Mouse (Mus musculus): ENCODE measurements around the gene Amigo1. TPM values are rescaled to one million over a fixed set of nuclear protein-coding genes. Genes with fewer than 3 reads are reported as not detected.

Amigo1 gene
- polyA plus RNA-seq, 1 experiment from 2014 or later = 3.0 TPM

DNA sequence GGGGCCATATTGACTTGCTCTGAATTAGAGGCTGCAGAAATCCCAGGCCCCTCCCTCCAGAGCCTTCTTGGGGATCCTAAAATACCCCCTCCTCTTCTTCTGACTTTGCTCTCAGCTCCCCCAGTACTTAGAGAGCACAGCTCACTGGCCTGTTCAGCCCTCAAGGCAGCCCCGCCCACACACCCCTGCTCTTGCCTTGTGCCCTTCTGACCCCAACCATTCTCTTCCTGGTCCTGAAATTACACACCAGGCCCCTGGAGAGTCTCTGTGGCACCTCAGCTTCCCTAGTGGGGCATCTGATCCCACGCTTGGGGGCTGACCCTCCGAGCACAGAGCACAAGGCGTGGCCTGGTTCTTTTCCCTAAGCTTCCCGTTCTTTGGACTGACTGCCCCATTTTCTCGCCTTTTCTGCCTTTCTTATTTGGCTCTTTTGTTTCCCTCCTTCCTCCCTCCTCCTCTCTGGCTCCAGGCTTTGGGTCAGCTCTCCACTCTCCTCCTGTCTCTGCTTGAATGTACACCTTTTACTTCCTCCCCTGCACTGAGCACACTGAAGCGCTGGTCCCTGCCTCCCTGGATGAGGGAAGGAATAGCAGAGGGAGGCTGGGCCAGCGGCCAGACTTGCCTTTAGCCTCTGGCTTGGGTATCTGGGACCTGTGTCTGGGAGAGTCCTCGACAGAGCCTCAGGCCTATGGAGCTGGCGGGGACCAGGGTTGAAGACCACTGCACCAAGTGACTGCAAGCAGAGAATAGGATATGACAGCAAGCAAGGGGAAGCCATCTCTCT is 20.4 kb upstream of the Amigo1 start:
- peaks cover 53% of the 10 kb centered on the region for H3K4me1 ChIP-seq
- H3K9me3 ChIP-seq (replicated peaks) = no peaks in the 10 kb centered on the region
- DNase-seq (ENCODE audit: low spot score) = peak; percentile 65
- no peaks in the 10 kb centered on the region for H3K36me3 ChIP-seq
- H3K27me3 ChIP-seq (ENCODE audit: low read depth, poor library complexity, severe bottlenecking) = no peaks in the 10 kb centered on the region
- peak overlapping the region; percentile 23 for H3K4me3 ChIP-seq
- H3K27ac ChIP-seq = peak overlapping the region; percentile 89
- 20% methylated on average over 10 of the region's 10 CpGs for WGBS

DNA sequence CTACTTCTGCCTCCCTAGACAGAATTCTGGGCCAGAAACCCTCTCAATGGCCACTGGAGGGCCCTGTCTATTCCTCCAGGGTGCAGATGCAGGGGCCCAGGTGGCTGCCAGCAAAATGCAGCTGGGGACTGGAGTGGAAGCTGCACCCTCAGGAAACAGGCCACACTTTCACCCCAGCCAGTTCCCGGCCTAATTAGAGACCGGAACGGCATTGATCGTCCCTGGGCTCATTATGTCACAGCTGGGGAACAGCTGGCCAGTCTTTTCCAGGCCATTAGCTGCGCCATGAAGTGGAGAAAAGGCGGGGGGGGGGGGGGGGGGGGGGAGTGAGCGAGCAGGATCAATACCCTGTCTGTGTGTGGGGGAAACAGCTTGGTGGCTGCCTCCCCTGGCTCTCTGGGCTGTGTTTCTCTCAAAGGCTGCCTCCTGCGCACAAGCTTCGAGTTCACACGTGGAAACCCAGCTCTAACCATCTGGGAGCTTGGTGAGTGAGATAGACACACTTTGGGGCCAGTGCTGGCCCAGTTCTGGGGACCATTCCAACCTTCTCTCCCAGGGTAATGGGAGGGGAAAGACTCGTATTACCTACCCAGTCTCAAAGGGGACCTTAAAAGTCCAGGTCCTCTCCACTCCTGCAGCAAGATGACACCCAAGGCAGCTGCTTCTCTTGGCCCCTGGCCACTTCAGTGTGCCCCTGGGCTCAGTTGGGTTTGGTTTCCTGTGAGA is 19.5 kb upstream of the Amigo1 start:
- Histone ChIP-seq H3K27me3 (ENCODE audit: low read depth, poor library complexity, severe bottlenecking) (no peaks in the 10 kb centered on the region), H3K36me3 (no peaks in the 10 kb centered on the region), H3K4me1 (peaks cover 53% of the 10 kb centered on the region), H3K27ac (peak overlapping the region; percentile 89), H3K4me3 (peak overlapping the region; percentile 23), H3K9me3 (replicated peaks) (no peaks in the 10 kb centered on the region)
- DNase-seq (ENCODE audit: low spot score) = peak; percentile 91
- 3% methylated on average over 9 of the region's 11 CpGs for WGBS

DNA sequence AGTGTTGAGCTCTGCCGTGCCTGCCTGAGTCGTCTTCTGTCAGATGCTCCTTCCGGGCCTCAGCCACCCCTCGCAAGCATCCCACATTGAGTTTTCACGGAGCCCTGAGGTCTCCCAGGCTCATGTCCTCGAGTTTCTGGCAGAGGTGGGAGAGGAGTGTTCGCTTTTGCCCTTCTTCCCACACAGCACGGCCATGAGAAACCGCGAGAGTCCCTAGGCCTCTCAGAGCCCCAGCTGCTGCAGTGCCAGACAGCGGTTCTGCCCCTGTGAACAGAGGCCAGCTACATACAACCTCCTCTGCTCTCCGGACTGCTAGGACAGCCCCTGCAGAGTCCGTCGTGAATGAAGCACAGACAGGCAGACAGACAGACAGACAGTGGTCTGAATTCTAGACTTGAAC is 18.6 kb upstream of the Amigo1 start:
- Histone ChIP-seq H3K27me3 (ENCODE audit: low read depth, poor library complexity, severe bottlenecking) (no peaks in the 10 kb centered on the region), H3K4me3 (peak overlapping the region; percentile 23), H3K9me3 (replicated peaks) (no peaks in the 10 kb centered on the region), H3K4me1 (peaks cover 53% of the 10 kb centered on the region), H3K27ac (peak overlapping the region; percentile 89), H3K36me3 (no peaks in the 10 kb centered on the region)
- DNase-seq (ENCODE audit: low spot score) = peak; percentile 59
- 37% methylated on average over 14 of the region's 14 CpGs for WGBS

DNA sequence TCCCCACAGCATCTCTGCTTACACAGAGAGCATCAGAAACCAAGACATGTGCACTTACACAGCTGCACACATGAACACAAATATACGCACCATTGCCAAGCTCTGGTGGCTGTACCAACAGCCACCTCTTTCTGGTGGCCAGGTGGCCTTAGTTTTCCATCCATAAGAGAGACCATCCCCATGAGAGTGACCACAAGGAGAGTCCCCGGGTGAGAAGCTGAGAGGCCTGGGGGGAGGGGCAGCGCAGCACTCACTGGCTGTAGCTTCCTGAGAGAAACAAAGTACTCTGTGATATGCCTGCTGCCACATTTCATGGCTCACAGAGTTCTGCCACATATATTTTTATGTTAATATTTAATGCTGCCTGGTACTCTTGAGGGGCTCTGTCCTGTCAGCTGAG is 16.9 kb upstream of the Amigo1 start:
- H3K27ac ChIP-seq = peak overlapping the region; percentile 89
- no peaks in the 10 kb centered on the region for H3K27me3 ChIP-seq (ENCODE audit: low read depth, poor library complexity, severe bottlenecking)
- H3K9me3 ChIP-seq (replicated peaks) = no peaks in the 10 kb centered on the region
- no peak for DNase-seq (ENCODE audit: low spot score)
- no peak overlapping the region for H3K4me3 ChIP-seq
- no peaks in the 10 kb centered on the region for H3K36me3 ChIP-seq
- peaks cover 53% of the 10 kb centered on the region for H3K4me1 ChIP-seq
- 42% methylated on average over 3 of the region's 3 CpGs for WGBS

DNA sequence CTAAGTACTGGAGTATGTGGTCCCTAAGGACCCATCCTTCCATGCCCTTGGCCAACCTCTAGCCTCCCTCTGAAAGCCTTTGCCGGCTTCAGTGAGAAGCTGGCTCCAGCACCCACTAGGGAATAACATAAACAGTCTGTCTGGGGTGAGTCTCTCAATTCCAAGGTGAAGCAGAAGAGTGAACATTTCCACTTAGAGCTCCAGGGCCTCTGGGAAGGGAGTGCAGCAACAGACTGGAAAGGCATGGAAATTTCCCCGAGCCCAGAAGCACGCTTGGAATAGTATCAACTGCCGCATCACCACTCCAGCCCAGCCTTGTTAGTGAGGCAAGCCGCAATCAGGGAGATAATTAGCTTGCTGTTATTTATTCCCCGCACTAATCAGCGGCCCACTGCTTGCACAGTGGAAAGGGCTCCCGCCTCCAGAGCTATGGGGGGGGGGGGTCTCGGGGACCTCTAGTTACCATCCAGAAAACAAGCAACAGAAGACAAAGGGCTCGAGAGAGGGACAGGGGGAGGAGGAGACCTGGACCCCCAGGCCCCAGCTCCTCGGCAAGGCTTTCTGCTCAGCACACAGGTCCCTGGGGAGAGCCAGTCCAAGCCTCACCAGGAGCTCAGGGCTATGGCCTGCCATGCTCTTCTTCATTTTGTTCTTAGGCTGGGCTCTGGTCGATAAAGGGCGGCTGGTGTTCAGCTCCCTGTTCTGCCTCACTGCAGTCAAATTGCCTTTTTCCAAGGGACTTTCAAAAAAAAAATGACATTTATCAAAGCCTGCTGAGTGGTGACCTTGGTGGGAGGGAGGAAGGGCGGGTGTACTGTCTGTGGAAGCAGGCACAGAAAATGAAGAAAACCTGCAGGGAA is 11.2 kb upstream of the Amigo1 start:
- Histone ChIP-seq H3K9me3 (replicated peaks) (no peaks in the 10 kb centered on the region), H3K27me3 (ENCODE audit: low read depth, poor library complexity, severe bottlenecking) (no peaks in the 10 kb centered on the region), H3K4me1 (peaks cover 20% of the 10 kb centered on the region), H3K4me3 (peak overlapping the region; percentile 8; the same call in 1 of the 2 replicates), H3K27ac (peak overlapping the region; percentile 81), H3K36me3 (no peaks in the 10 kb centered on the region)
- no peak for DNase-seq (ENCODE audit: low spot score)
- WGBS = 33% methylated on average over 14 of the region's 14 CpGs

DNA sequence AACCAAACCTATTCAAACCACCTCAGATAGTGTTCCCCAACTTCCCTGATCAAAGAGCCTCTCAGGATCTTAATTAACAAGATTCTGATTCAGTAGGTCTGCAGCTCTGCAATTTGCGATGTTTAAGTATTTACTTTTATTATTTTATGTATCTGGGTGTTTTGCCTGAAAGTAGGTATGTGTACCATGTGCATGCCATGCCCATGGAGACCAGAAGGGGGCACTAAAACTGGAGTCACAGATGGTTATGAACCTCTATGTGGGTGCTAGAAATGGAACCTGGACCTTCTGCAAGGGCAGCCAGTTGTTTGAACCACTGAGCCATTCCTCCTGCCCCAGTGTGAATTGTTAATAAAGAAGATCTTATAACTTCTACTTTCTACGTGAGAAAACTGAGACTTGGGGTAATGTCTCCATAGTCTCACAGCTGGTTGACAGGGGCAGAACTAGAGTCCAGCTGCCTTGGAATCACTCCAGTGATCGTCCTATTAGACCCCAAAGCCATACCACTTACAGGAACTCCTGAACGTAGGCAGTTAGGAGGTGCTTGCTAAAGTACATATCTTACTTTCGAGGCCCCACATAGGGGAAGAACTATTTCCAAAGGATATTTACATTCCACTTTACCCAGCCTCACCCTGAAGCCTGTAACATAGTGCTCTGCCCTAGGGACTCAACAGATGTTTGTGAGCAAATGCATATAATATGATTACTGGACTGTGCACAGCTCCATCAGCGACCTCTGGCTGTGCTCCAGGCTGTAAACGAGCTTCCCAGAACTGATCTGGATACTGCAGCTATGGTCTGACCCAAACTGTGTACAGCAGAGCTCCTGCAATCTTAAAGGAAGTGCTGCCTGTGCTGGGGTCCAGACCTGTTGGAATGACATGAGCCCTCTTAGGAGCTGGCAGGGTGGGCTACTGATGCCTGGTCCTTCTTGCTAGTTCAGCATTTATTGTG is 7.1 kb upstream of the Amigo1 start:
- peaks cover 25% of the 10 kb centered on the region for H3K4me1 ChIP-seq
- no peaks in the 10 kb centered on the region for H3K27me3 ChIP-seq (ENCODE audit: low read depth, poor library complexity, severe bottlenecking)
- H3K9me3 ChIP-seq (replicated peaks) = no peaks in the 10 kb centered on the region
- 85% methylated on average over 7 of the region's 7 CpGs for WGBS
- H3K4me3 ChIP-seq = no peak overlapping the region
- H3K36me3 ChIP-seq = no peaks in the 10 kb centered on the region
- no peak for DNase-seq (ENCODE audit: low spot score)
- H3K27ac ChIP-seq = no peak overlapping the region

DNA sequence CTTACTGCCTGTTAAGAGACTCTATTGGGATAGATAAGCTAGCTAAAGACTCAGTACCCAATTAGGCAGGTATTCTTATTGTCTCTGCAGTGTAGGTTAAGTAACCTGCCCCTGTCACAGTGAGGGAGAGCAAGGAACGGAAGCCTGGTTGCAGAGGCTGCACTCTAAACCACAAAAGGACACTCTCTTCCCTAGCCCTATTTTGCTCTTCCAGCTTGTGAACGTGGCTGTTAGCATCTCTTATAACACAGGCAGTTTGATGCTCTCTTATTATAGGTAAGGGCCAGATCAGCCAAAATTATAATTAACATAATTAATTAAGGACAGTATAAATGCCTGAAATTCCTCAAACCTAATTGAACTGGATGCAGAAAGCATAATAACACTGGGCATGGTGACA is 5.6 kb upstream of the Amigo1 start:
- Histone ChIP-seq H3K4me1 (peaks cover 16% of the 10 kb centered on the region), H3K36me3 (no peaks in the 10 kb centered on the region), H3K27me3 (ENCODE audit: low read depth, poor library complexity, severe bottlenecking) (peaks cover 10% of the 10 kb centered on the region), H3K9me3 (replicated peaks) (no peaks in the 10 kb centered on the region), H3K27ac (no peak overlapping the region), H3K4me3 (no peak overlapping the region)
- 42% methylated on average over 2 of the region's 2 CpGs for WGBS
- DNase-seq (ENCODE audit: low spot score) = no peak

DNA sequence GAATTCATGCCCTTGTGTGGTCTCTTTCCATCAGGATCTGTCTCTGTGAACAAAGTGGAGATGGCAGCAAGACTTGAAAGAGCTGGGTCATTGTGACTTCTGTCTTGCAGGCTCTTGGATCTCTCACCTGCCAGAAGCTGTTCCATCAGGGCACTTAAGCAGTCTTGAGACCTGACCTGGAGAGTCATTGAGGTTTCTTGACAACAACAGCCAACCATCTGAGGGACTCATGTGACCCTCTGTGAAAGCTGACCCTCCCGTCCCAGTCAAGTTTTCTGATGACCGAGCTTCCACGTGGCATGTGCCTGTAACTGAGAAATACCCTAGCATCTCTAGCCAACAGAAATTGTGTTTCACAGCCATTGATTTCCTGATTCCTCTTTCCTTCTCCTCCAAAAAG is 1.4 kb upstream of the Amigo1 start:
- no peak for DNase-seq (ENCODE audit: low spot score)
- 65% methylated on average over 3 of the region's 3 CpGs for WGBS
- 0 out of 2 replicates have a peak, but pooled peaks cover 9% of the 10 kb centered on the region for H3K36me3 ChIP-seq
- peaks cover 29% of the 10 kb centered on the region for H3K4me1 ChIP-seq
- no peaks in the 10 kb centered on the region for H3K9me3 ChIP-seq (replicated peaks)
- no peak overlapping the region for H3K4me3 ChIP-seq
- no peak overlapping the region for H3K27ac ChIP-seq
- peaks cover 34% of the 10 kb centered on the region for H3K27me3 ChIP-seq (ENCODE audit: low read depth, poor library complexity, severe bottlenecking)

DNA sequence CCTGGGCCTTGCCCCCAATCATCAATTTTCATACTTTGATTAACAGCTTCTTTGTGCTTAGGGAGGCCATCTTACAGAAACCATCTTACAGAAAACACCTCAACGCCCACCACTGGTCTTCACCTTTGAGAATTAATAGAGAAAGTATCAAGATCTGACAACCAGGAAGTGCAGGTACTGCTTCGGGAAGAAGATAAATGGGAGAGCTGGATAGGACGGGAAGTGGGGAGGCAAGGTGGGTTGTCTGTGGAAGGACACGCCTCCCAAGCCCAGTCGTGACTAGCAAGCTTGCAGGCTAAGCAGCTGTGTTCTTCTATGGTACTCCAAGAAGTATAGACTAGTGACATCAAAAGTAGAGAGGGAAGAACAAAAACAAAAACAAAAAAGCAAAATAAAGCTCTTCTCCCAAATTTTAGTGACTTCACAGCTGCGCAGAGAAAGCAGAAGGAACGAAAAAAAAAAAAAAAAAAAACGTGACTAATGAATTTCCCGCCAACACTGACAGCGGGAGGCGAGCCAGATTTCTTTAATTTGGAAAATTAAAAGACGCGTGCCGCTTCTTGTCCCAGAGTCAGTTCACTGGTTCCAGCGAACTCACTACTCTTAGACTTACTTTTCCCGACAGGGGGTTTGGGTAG is 556 bp upstream of the Amigo1 start:
- Histone ChIP-seq H3K4me1 (peaks cover 33% of the 10 kb centered on the region), H3K27me3 (ENCODE audit: low read depth, poor library complexity, severe bottlenecking) (peaks cover 34% of the 10 kb centered on the region), H3K27ac (peak overlapping the region; percentile 84; the same call in 1 of the 2 replicates), H3K9me3 (replicated peaks) (no peaks in the 10 kb centered on the region), H3K4me3 (peak overlapping the region; percentile 65), H3K36me3 (0 out of 2 replicates have a peak, but pooled peaks cover 9% of the 10 kb centered on the region)
- 3% methylated on average over 16 of the region's 16 CpGs for WGBS
- no peak for DNase-seq (ENCODE audit: low spot score)

DNA sequence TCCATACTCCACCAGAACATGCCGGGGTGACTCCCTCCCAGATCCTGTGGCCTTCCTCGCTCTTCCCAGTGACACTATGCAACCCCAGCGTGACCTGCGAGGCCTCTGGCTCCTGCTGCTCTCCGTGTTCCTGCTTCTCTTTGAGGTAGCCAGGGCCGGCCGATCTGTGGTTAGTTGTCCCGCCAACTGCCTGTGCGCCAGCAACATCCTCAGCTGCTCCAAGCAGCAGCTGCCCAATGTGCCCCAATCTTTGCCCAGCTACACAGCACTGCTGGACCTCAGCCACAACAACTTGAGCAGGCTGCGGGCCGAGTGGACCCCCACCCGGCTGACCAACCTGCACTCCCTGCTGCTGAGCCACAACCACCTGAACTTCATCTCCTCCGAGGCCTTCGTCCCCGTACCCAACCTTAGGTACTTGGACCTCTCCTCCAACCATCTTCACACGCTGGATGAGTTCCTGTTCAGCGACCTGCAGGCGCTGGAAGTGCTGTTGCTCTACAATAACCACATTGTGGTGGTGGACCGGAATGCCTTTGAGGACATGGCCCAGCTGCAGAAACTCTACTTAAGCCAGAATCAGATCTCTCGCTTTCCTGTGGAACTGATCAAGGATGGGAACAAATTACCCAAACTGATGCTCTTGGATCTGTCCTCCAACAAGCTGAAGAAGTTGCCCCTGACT is 1.1 kb downstream of the Amigo1 start:
- Histone ChIP-seq H3K9me3 (replicated peaks) (no peaks in the 10 kb centered on the region), H3K36me3 (0 out of 2 replicates have a peak, but pooled peaks cover 9% of the 10 kb centered on the region), H3K4me1 (peaks cover 31% of the 10 kb centered on the region), H3K27ac (no peak overlapping the region), H3K4me3 (peak overlapping the region; percentile 65; the same call in 1 of the 2 replicates), H3K27me3 (ENCODE audit: low read depth, poor library complexity, severe bottlenecking) (peaks cover 34% of the 10 kb centered on the region)
- WGBS = 65% methylated on average over 20 of the region's 20 CpGs
- DNase-seq (ENCODE audit: low spot score) = no peak
